Comparison of ENCODE assay signal across 8 mouse cellular contexts in the genomic region with DNA sequence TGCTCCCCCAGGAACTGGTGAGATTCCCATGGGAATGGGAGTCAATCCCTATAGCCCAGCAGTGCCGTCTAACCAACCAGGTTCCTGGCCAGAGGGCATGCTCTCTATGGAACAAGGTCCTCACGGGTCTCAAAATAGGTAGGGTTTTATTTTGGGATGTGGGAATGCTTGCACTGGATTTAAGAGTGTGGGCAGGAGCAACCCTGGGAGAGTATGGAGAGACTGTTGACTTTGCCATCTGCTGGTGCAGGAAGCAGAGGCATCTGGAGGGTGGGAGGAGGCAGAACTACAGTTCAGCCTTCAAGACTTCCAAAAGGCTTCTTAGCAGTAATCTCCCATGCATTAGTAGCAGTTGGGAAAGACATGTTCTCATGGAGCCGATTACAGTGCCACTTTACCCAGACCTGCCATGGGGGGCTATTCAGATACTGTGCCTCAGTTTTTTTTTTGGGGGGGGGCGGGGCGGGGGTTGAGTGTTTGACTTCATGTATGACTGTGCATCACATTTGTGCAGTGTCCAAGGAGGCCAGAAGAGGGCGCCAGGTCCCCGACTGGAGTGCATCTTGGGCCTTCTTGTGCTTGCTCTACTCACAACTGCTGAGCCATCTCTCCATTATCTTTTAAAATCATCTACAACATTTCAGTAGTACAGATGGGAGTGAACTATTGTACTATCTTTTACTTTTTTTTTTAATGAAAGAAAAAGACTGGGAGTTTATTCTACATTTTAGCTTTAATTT.
DNase-seq lines count a peak whose midpoint lies in the region; ATAC-seq and TF ChIP-seq lines count a peak whose summit lies in the region.

No protein-coding gene starts in this region.

- TF ChIP-seq CTCF in cortical plate, adult 2 months (IDR thresholded peaks at IDR 0.05; ENCODE audit: extremely low read depth, insufficient read depth, low read length) = peak; percentile 21; the same call in 1 of the 2 replicates

- no peaks in the 10 kb centered on the region for H3K27me3 ChIP-seq in neural tube, embryonic 15.5 days (replicated peaks)
- no peaks in the 10 kb centered on the region for H3K27me3 ChIP-seq in forebrain, embryonic 16.5 days (replicated peaks; ENCODE audit: control insufficient read depth, insufficient read depth, low read length)

- H3K9me3 ChIP-seq in neural tube, embryonic 15.5 days (replicated peaks) = no peaks in the 10 kb centered on the region
- H3K9me3 ChIP-seq in forebrain, embryonic 16.5 days (ENCODE audit: control insufficient read depth, low read length) = no peaks in the 10 kb centered on the region

- H3K4me1 ChIP-seq in neural tube, embryonic 15.5 days = no peaks in the 10 kb centered on the region
- H3K4me1 ChIP-seq in cortical plate, adult 2 months (ENCODE audit: control insufficient read depth, insufficient read depth, low read length) = no peaks in the 10 kb centered on the region
- no peaks in the 10 kb centered on the region for H3K4me1 ChIP-seq in forebrain, embryonic 16.5 days (replicated peaks; ENCODE audit: control insufficient read depth, insufficient read depth, low read length)

- peaks cover 64% of the 10 kb centered on the region for H3K36me3 ChIP-seq in neural tube, embryonic 15.5 days
- H3K36me3 ChIP-seq in forebrain, embryonic 16.5 days (ENCODE audit: control insufficient read depth, insufficient read depth) = peaks cover 4% of the 10 kb centered on the region; the same call in 1 of the 2 replicates

- TF ChIP-seq POLR2A in cortical plate, adult 2 months (IDR thresholded peaks at IDR 0.05; ENCODE audit: extremely low read depth, insufficient read depth, low read length) = no peak

- no peak overlapping the region for H3K9ac ChIP-seq in neural tube, embryonic 15.5 days (replicated peaks)
- no peak overlapping the region for H3K9ac ChIP-seq in forebrain, embryonic 16.5 days (replicated peaks; ENCODE audit: low read depth, low read length)

- intact Hi-C loops in left cerebral cortex, postnatal 36 days (cut with DNase I) = loop anchor here (5.0 kb wide), 1 partner anchor 248 kb away; no protein-coding TSS in a partner anchor

- 84% methylated on average over 7 of the region's 7 CpGs for WGBS in neural tube, embryonic 15.5 days
- 73% methylated on average over 7 of the region's 7 CpGs for WGBS in forebrain, embryonic 16.5 days

- no peak overlapping the region for H3K27ac ChIP-seq in neural tube, embryonic 15.5 days (replicated peaks)
- H3K27ac ChIP-seq in cortical plate, adult 2 months (ENCODE audit: insufficient read depth, low read length) = peak overlapping the region; percentile 83
- no peak overlapping the region for H3K27ac ChIP-seq in forebrain, embryonic 16.5 days (ENCODE audit: low read length)

- ATAC-seq in neural tube, embryonic 15.5 days (ENCODE audit: low FRiP score) = no peak
- no peak for ATAC-seq in forebrain, embryonic 16.5 days

- H3K4me3 ChIP-seq in neural tube, embryonic 15.5 days (replicated peaks) = no peak overlapping the region
- H3K4me3 ChIP-seq in cortical plate, adult 2 months (ENCODE audit: insufficient read depth, low read length) = no peak overlapping the region
- H3K4me3 ChIP-seq in forebrain, embryonic 16.5 days (replicated peaks; ENCODE audit: low read length) = no peak overlapping the region

- peak; percentile 65 to 89 for DNase-seq in frontal cortex, postnatal 36 days (ENCODE audit: low spot score in 2 of 2)
- DNase-seq in frontal cortex, postnatal 14 days (ENCODE audit: low spot score in 2 of 2) = no peak
- DNase-seq in neural tube, embryonic 10.5 days (ENCODE audit: extremely low spot score, low spot score) = peak; percentile 49
- peak; percentile 68 to 70 for DNase-seq in left cerebral cortex, postnatal 36 days (ENCODE audit: low spot score in 2 of 2)
- DNase-seq in right cerebral cortex, postnatal 36 days (ENCODE audit: low spot score in 2 of 2) = peak; percentile 55 to 84

- H3K4me2 ChIP-seq in neural tube, embryonic 15.5 days = no peak overlapping the region
- H3K4me2 ChIP-seq in forebrain, embryonic 16.5 days (ENCODE audit: low read length) = no peak overlapping the region

Comparison
In these comparisons a context has a peak if more than half of its experiments do, and no peak if none do; other contexts are left out.
1. DNase-seq: peak in frontal cortex, postnatal 36 days (2 of 2), neural tube, embryonic 10.5 days (single experiment), left cerebral cortex, postnatal 36 days (2 of 2) and right cerebral cortex, postnatal 36 days (2 of 2); none in frontal cortex, postnatal 14 days (0 of 2).